In genomic region chr4:149870412-149870811, GRCm38 (mm10) we compare ENCODE assay signal across 16 mouse cellular contexts.
DNase-seq lines count a peak whose midpoint lies in the region; ATAC-seq and TF ChIP-seq lines count a peak whose summit lies in the region.
"Had no signal": no experiment of that assay in that cellular context is flagged by ENCODE, and none has a peak within 500 bp of the region (broad histone marks: within the 10 kb centered on the region; RNA-seq: fewer than 3 reads in every experiment).

No protein-coding gene starts in this region.

- no peak for ATAC-seq in heart, postnatal 0 days (ENCODE audit: insufficient read depth, low read depth)
- no peak for ATAC-seq in lung, embryonic 15.5 days (ENCODE audit: borderline replicate concordance, extremely low read depth, low FRiP score, low TSS enrichment)
- ATAC-seq: forebrain, embryonic 15.5 days had no signal

- peaks cover 4% of the 10 kb centered on the region; the same call in 1 of the 2 replicates for H3K4me1 ChIP-seq in heart, postnatal 0 days (ENCODE audit: control insufficient read depth, insufficient read depth)
- H3K4me1 ChIP-seq in lung, embryonic 15.5 days: peaks cover 32% of the 10 kb centered on the region
- H3K4me1 ChIP-seq: megakaryocyte, embryonic 14.5 days had no signal

- TF ChIP-seq EP300 in heart, postnatal 0 days (IDR thresholded peaks at IDR 0.05; ENCODE audit: low read depth): no peak

- DNase-seq in heart, postnatal 0 days (ENCODE audit: low spot score): no peak
- DNase-seq in heart, adult 18-20 months: no peak
- no peak for DNase-seq in lung, postnatal 36 days
- DNase-seq in MEL-GATA-1-ER (ENCODE audit: extremely low read depth, low read depth): peak; percentile 3
- peak; percentile 54 for DNase-seq in naive thymus-derived CD4-positive, alpha-beta T cell, adult 2 months (ENCODE audit: low read depth)
- DNase-seq in retina, postnatal 1 day: no peak
- DNase-seq in adrenal gland, adult 8-10 months: no peak
- DNase-seq: cerebellum, postnatal 25 days; heart, adult 11 months; heart, postnatal 36 days; kidney, adult 18-20 months; thymus, postnatal 25 days had no signal

- H3K27ac ChIP-seq in heart, postnatal 0 days (ENCODE audit: low read depth): no peak overlapping the region
- peak overlapping the region; percentile 66 for H3K27ac ChIP-seq in lung, embryonic 15.5 days
- H3K27ac ChIP-seq: forebrain, embryonic 15.5 days had no signal

- H3K27me3 ChIP-seq in heart, postnatal 0 days (ENCODE audit: control insufficient read depth, insufficient read depth, low read length): no peaks in the 10 kb centered on the region
- H3K27me3 ChIP-seq in lung, embryonic 15.5 days: no peaks in the 10 kb centered on the region
- H3K27me3 ChIP-seq: forebrain, embryonic 15.5 days had no signal

- no peak overlapping the region for H3K4me2 ChIP-seq in heart, postnatal 0 days (ENCODE audit: low read depth, low read length)
- H3K4me2 ChIP-seq in lung, embryonic 15.5 days: no peak overlapping the region
- H3K4me2 ChIP-seq: forebrain, embryonic 15.5 days had no signal

- no peaks in the 10 kb centered on the region for H3K36me3 ChIP-seq in heart, postnatal 0 days (replicated peaks; ENCODE audit: control insufficient read depth, insufficient read depth, low read length)
- no peaks in the 10 kb centered on the region for H3K36me3 ChIP-seq in lung, embryonic 15.5 days
- H3K36me3 ChIP-seq: forebrain, embryonic 15.5 days had no signal

- H3K9ac ChIP-seq in heart, postnatal 0 days (replicated peaks; ENCODE audit: low read depth, low read length): no peak overlapping the region
- H3K9ac ChIP-seq in lung, embryonic 15.5 days: no peak overlapping the region
- H3K9ac ChIP-seq: forebrain, embryonic 15.5 days had no signal

- no peak overlapping the region for H3K4me3 ChIP-seq in heart, postnatal 0 days (ENCODE audit: low read depth, low read length)
- H3K4me3 ChIP-seq in lung, embryonic 15.5 days: no peak overlapping the region
- H3K4me3 ChIP-seq: forebrain, embryonic 15.5 days; megakaryocyte, embryonic 14.5 days; myocyte had no signal

- TF ChIP-seq CTCF in heart, postnatal 0 days (IDR thresholded peaks at IDR 0.05; ENCODE audit: low read depth): 0 out of 2 replicates have a peak, but pooled peaks have one; percentile 6

- 0 out of 2 replicates have a peak, but pooled peaks cover 3% of the 10 kb centered on the region for H3K9me3 ChIP-seq in heart, postnatal 0 days (replicated peaks; ENCODE audit: control insufficient read depth, low read length)
- H3K9me3 ChIP-seq in lung, embryonic 15.5 days: no peaks in the 10 kb centered on the region
- H3K9me3 ChIP-seq: forebrain, embryonic 15.5 days had no signal

Comparison
In these comparisons a context has a peak if more than half of its experiments do, and no peak if none do; other contexts are left out.
1. DNase-seq: peak in MEL-GATA-1-ER (single experiment) and naive thymus-derived CD4-positive, alpha-beta T cell, adult 2 months (single experiment); none in heart, postnatal 0 days (single experiment), heart, adult 18-20 months (0 of 2), lung, postnatal 36 days (single experiment), retina, postnatal 1 day (single experiment) and adrenal gland, adult 8-10 months (single experiment).